Mouse (Mus musculus): Measurements from ENCODE around the gene Ankrd65. TPM values are rescaled to one million over a fixed set of nuclear protein-coding genes. Genes with fewer than 3 reads are reported as not detected.

Ankrd65 gene
- polyA plus RNA-seq (2014; fragmentation: Illumina TruSeq; extraction: RNeasy Lipid Tissue Mini Kit (QIAGEN cat#74804); ENCODE audit: low read depth, low replicate concordance), result 2.4 TPM

GRCm38 (mm10) chr4:155790021-155790489, at the start of gene Ankrd65:
Gene Ankrd65 (plus strand): TSS chr4:155790439.

GRCm38 (mm10) chr4:155760613-155761355, 29.5 kb upstream of the Ankrd65 start, which contains the start of gene Atad3a:
Gene Atad3a (minus strand): TSS chr4:155761093.

GRCm38 (mm10) chr4:155774280-155774754, 15.9 kb upstream of the Ankrd65 start, which contains the start of gene Vwa1:
Gene Vwa1 (minus strand): TSS chr4:155774698.

GRCm38 (mm10) chr4:155785819-155786218, 4.4 kb upstream of the Ankrd65 start, which contains the start of gene Tmem88b:
Gene Tmem88b (minus strand): TSS chr4:155785874.

GRCm38 (mm10) chr4:155802741-155803339, 12.6 kb downstream of the Ankrd65 start, which contains the start of gene Mrpl20:
Gene Mrpl20 (plus strand): TSS chr4:155802878.

GRCm38 (mm10) chr4:155811929-155812664, 21.9 kb downstream of the Ankrd65 start, which contains the start of gene Ccnl2:
Gene Ccnl2 (plus strand): TSS chr4:155812489.

GRCm38 (mm10) chr4:155831205-155831766, 41.0 kb downstream of the Ankrd65 start, which contains the start of gene Aurkaip1:
Gene Aurkaip1 (plus strand): TSS chr4:155831272.

GRCm38 (mm10) chr4:155839483-155839910, 49.3 kb downstream of the Ankrd65 start, which contains the start of gene Mxra8:
Gene Mxra8 (plus strand): TSS chr4:155839680.

GRCm38 (mm10) chr4:155846871-155847578, 56.8 kb downstream of the Ankrd65 start, which contains the start of gene Dvl1:
Gene Dvl1 (plus strand): TSS chr4:155847402.

Other genes starting within 250 kb of the Ankrd65 start
- 135 TPM for gene Nadk, start 228.1 kb upstream of the Ankrd65 start, polyA plus RNA-seq (2014; fragmentation: Illumina TruSeq; extraction: RNeasy Lipid Tissue Mini Kit (QIAGEN cat#74804); ENCODE audit: low read depth, low replicate concordance)
- 26.1 TPM for gene Slc35e2, start 189.0 kb upstream of the Ankrd65 start, polyA plus RNA-seq (2014; fragmentation: Illumina TruSeq; extraction: RNeasy Lipid Tissue Mini Kit (QIAGEN cat#74804); ENCODE audit: low read depth, low replicate concordance)
- 63.7 TPM for gene Cdk11b, start 165.6 kb upstream of the Ankrd65 start, polyA plus RNA-seq (2014; fragmentation: Illumina TruSeq; extraction: RNeasy Lipid Tissue Mini Kit (QIAGEN cat#74804); ENCODE audit: low read depth, low replicate concordance)
- gene Gm10563, start 145.0 kb upstream of the Ankrd65 start, polyA plus RNA-seq (2014; fragmentation: Illumina TruSeq; extraction: RNeasy Lipid Tissue Mini Kit (QIAGEN cat#74804); ENCODE audit: low read depth, low replicate concordance), result not detected
- 32.0 TPM for gene Mmp23, start 137.1 kb upstream of the Ankrd65 start, polyA plus RNA-seq (2014; fragmentation: Illumina TruSeq; extraction: RNeasy Lipid Tissue Mini Kit (QIAGEN cat#74804); ENCODE audit: low read depth, low replicate concordance)
- gene Mib2, start 121.2 kb upstream of the Ankrd65 start, polyA plus RNA-seq (2014; fragmentation: Illumina TruSeq; extraction: RNeasy Lipid Tissue Mini Kit (QIAGEN cat#74804); ENCODE audit: low read depth, low replicate concordance), result 31.0 TPM
- 18.7 TPM for gene Fndc10, start 96.1 kb upstream of the Ankrd65 start, polyA plus RNA-seq (2014; fragmentation: Illumina TruSeq; extraction: RNeasy Lipid Tissue Mini Kit (QIAGEN cat#74804); ENCODE audit: low read depth, low replicate concordance)
- 69.1 TPM for gene Ssu72, start 85.6 kb upstream of the Ankrd65 start, polyA plus RNA-seq (2014; fragmentation: Illumina TruSeq; extraction: RNeasy Lipid Tissue Mini Kit (QIAGEN cat#74804); ENCODE audit: low read depth, low replicate concordance)
- 0.89 TPM for gene Tmem240, start 55.6 kb upstream of the Ankrd65 start, polyA plus RNA-seq (2014; fragmentation: Illumina TruSeq; extraction: RNeasy Lipid Tissue Mini Kit (QIAGEN cat#74804); ENCODE audit: low read depth, low replicate concordance)
- gene Atad3a, start 29.3 kb upstream of the Ankrd65 start, polyA plus RNA-seq (2014; fragmentation: Illumina TruSeq; extraction: RNeasy Lipid Tissue Mini Kit (QIAGEN cat#74804); ENCODE audit: low read depth, low replicate concordance), result 33.3 TPM
- gene Vwa1, start 15.7 kb upstream of the Ankrd65 start, polyA plus RNA-seq (2014; fragmentation: Illumina TruSeq; extraction: RNeasy Lipid Tissue Mini Kit (QIAGEN cat#74804); ENCODE audit: low read depth, low replicate concordance), result 15.1 TPM
- gene Tmem88b, start 4.6 kb upstream of the Ankrd65 start, polyA plus RNA-seq (2014; fragmentation: Illumina TruSeq; extraction: RNeasy Lipid Tissue Mini Kit (QIAGEN cat#74804); ENCODE audit: low read depth, low replicate concordance), result 5.9 TPM
- gene Mrpl20, start 12.4 kb downstream of the Ankrd65 start, polyA plus RNA-seq (2014; fragmentation: Illumina TruSeq; extraction: RNeasy Lipid Tissue Mini Kit (QIAGEN cat#74804); ENCODE audit: low read depth, low replicate concordance), result 111 TPM
- gene Ccnl2, start 22.1 kb downstream of the Ankrd65 start, polyA plus RNA-seq (2014; fragmentation: Illumina TruSeq; extraction: RNeasy Lipid Tissue Mini Kit (QIAGEN cat#74804); ENCODE audit: low read depth, low replicate concordance), result 107 TPM
- 96.0 TPM for gene Aurkaip1, start 40.8 kb downstream of the Ankrd65 start, polyA plus RNA-seq (2014; fragmentation: Illumina TruSeq; extraction: RNeasy Lipid Tissue Mini Kit (QIAGEN cat#74804); ENCODE audit: low read depth, low replicate concordance)
- 87.1 TPM for gene Mxra8, start 49.2 kb downstream of the Ankrd65 start, polyA plus RNA-seq (2014; fragmentation: Illumina TruSeq; extraction: RNeasy Lipid Tissue Mini Kit (QIAGEN cat#74804); ENCODE audit: low read depth, low replicate concordance)
- 63.2 TPM for gene Dvl1, start 57.0 kb downstream of the Ankrd65 start, polyA plus RNA-seq (2014; fragmentation: Illumina TruSeq; extraction: RNeasy Lipid Tissue Mini Kit (QIAGEN cat#74804); ENCODE audit: low read depth, low replicate concordance)
- 0.24 TPM for gene Tas1r3, start 72.9 kb downstream of the Ankrd65 start, polyA plus RNA-seq (2014; fragmentation: Illumina TruSeq; extraction: RNeasy Lipid Tissue Mini Kit (QIAGEN cat#74804); ENCODE audit: low read depth, low replicate concordance)
- gene Cptp, start 79.0 kb downstream of the Ankrd65 start, polyA plus RNA-seq (2014; fragmentation: Illumina TruSeq; extraction: RNeasy Lipid Tissue Mini Kit (QIAGEN cat#74804); ENCODE audit: low read depth, low replicate concordance), result 15.3 TPM
- 20.0 TPM for gene Ints11, start 79.1 kb downstream of the Ankrd65 start, polyA plus RNA-seq (2014; fragmentation: Illumina TruSeq; extraction: RNeasy Lipid Tissue Mini Kit (QIAGEN cat#74804); ENCODE audit: low read depth, low replicate concordance)
- 20.0 TPM for gene Pusl1, start 101.3 kb downstream of the Ankrd65 start, polyA plus RNA-seq (2014; fragmentation: Illumina TruSeq; extraction: RNeasy Lipid Tissue Mini Kit (QIAGEN cat#74804); ENCODE audit: low read depth, low replicate concordance)
- 9.8 TPM for gene Acap3, start 101.4 kb downstream of the Ankrd65 start, polyA plus RNA-seq (2014; fragmentation: Illumina TruSeq; extraction: RNeasy Lipid Tissue Mini Kit (QIAGEN cat#74804); ENCODE audit: low read depth, low replicate concordance)
- 49.1 TPM for gene Ube2j2, start 153.4 kb downstream of the Ankrd65 start, polyA plus RNA-seq (2014; fragmentation: Illumina TruSeq; extraction: RNeasy Lipid Tissue Mini Kit (QIAGEN cat#74804); ENCODE audit: low read depth, low replicate concordance)
- gene C1qtnf12, start 171.9 kb downstream of the Ankrd65 start, polyA plus RNA-seq (2014; fragmentation: Illumina TruSeq; extraction: RNeasy Lipid Tissue Mini Kit (QIAGEN cat#74804); ENCODE audit: low read depth, low replicate concordance), result 116 TPM
- gene B3galt6, start 202.2 kb downstream of the Ankrd65 start, polyA plus RNA-seq (2014; fragmentation: Illumina TruSeq; extraction: RNeasy Lipid Tissue Mini Kit (QIAGEN cat#74804); ENCODE audit: low read depth, low replicate concordance), result 5.6 TPM
- 298 TPM for gene Sdf4, start 202.4 kb downstream of the Ankrd65 start, polyA plus RNA-seq (2014; fragmentation: Illumina TruSeq; extraction: RNeasy Lipid Tissue Mini Kit (QIAGEN cat#74804); ENCODE audit: low read depth, low replicate concordance)
- gene Tnfrsf4, start 223.4 kb downstream of the Ankrd65 start, polyA plus RNA-seq (2014; fragmentation: Illumina TruSeq; extraction: RNeasy Lipid Tissue Mini Kit (QIAGEN cat#74804); ENCODE audit: low read depth, low replicate concordance), result 2.4 TPM
- 1.8 TPM for gene Tnfrsf18, start 235.7 kb downstream of the Ankrd65 start, polyA plus RNA-seq (2014; fragmentation: Illumina TruSeq; extraction: RNeasy Lipid Tissue Mini Kit (QIAGEN cat#74804); ENCODE audit: low read depth, low replicate concordance)

All from adipose tissue, adult 10 weeks (tissue).